In genomic region chr13:83571973-83572447, GRCm38 (mm10) we compare ENCODE assay signal across 9 mouse cellular contexts.
DNase-seq lines count a peak whose midpoint lies in the region; ATAC-seq lines count a peak whose summit lies in the region.
"Had no signal": no experiment of that assay in that cellular context is flagged by ENCODE, and none has a peak within 500 bp of the region (broad histone marks: within the 10 kb centered on the region; RNA-seq: fewer than 3 reads in every experiment).

No protein-coding gene starts in this region.

- peak overlapping the region; percentile 98 for H3K27ac ChIP-seq in brown adipose tissue, adult 24 weeks (replicated peaks; ENCODE audit: low read depth, low read length)
- peak overlapping the region; percentile 81 for H3K27ac ChIP-seq in heart, embryonic 16.5 days (ENCODE audit: low read length)

- intact Hi-C loops in left cerebral cortex, postnatal 14 days (cut with DNase I): no loop called here

- WGBS in heart, embryonic 16.5 days: 19% methylated on average over 7 of the region's 7 CpGs

- H3K9ac ChIP-seq in heart, embryonic 16.5 days (ENCODE audit: low read length): peak overlapping the region; percentile 60

- ATAC-seq in heart, embryonic 16.5 days (replicated peaks; ENCODE audit: extremely low read depth, insufficient read depth, low FRiP score): peak; percentile 83
- ATAC-seq: Patski had no signal

- H3K36me3 ChIP-seq in heart, embryonic 16.5 days (ENCODE audit: control insufficient read depth, insufficient read depth): no peaks in the 10 kb centered on the region; the same call in 1 of the 2 replicates

- H3K4me1 ChIP-seq in brown adipose tissue, adult 24 weeks (ENCODE audit: control insufficient read depth, insufficient read depth, insufficient read length, low read length): peaks cover 18% of the 10 kb centered on the region; the same call in 1 of the 2 replicates
- H3K4me1 ChIP-seq in heart, embryonic 16.5 days (ENCODE audit: control insufficient read depth, insufficient read depth, low read length): peaks cover 41% of the 10 kb centered on the region

- H3K4me3 ChIP-seq in brown adipose tissue, adult 24 weeks (ENCODE audit: insufficient read depth, low read depth, low read length): 0 out of 2 replicates have a peak overlapping the region, but pooled peaks have one; percentile 4
- peak overlapping the region; percentile 10 for H3K4me3 ChIP-seq in heart, embryonic 16.5 days (ENCODE audit: low read length)

- H3K4me2 ChIP-seq in heart, embryonic 16.5 days (ENCODE audit: low read depth, low read length): peak overlapping the region; percentile 55

- no peaks in the 10 kb centered on the region for H3K9me3 ChIP-seq in heart, embryonic 16.5 days (replicated peaks; ENCODE audit: control insufficient read depth, low read length)

- no peaks in the 10 kb centered on the region for H3K27me3 ChIP-seq in heart, embryonic 16.5 days (ENCODE audit: control insufficient read depth, insufficient read depth, low read length)

- peak; percentile 33 to 47 for DNase-seq in frontal cortex, postnatal 10 days (ENCODE audit: low spot score in 2 of 2)
- no peak for DNase-seq in frontal cortex, postnatal 25 days (ENCODE audit: low spot score in 2 of 2)
- DNase-seq in A20 (ENCODE audit: low read depth, low spot score): peak; percentile 95
- peak; percentile 40 to 60 for DNase-seq in left cerebral cortex, postnatal 14 days (ENCODE audit: low spot score in 2 of 2)
- DNase-seq in naive thymus-derived CD4-positive, alpha-beta T cell, adult 2 months (ENCODE audit: low read depth): peak; percentile 62
- no peak for DNase-seq in cerebellum, adult 9-10 months

Comparison
In these comparisons a context has a peak if more than half of its experiments do, and no peak if none do; other contexts are left out.
1. DNase-seq: peak in frontal cortex, postnatal 10 days (2 of 2), A20 (single experiment), left cerebral cortex, postnatal 14 days (2 of 2) and naive thymus-derived CD4-positive, alpha-beta T cell, adult 2 months (single experiment); none in frontal cortex, postnatal 25 days (0 of 2) and cerebellum, adult 9-10 months (single experiment).